Mouse (Mus musculus): ENCODE data around the gene Stx7. TPM values are rescaled to one million over a fixed set of nuclear protein-coding genes. Genes with fewer than 3 reads are reported as not detected.
"Not testable (repeated sequence)": the region's sequence is repeated elsewhere in the genome, so short reads cannot be mapped to it uniquely, and the experiment has no call there.

Gene Stx7
- total RNA-seq (2014; rRNA removed) (160 and 169 TPM in 2 replicates), polyA plus RNA-seq (2015; fragmentation: Nextera tagmentation; extraction: Ambion mirVana) (318 and 351 TPM in 2 replicates)

GRCm38 (mm10) chr10:24149135-24149781, at the start of gene Stx7:
Stx7 (plus strand) TSS chr10:24149302.
- peaks cover 4% of the 10 kb centered on the region; the same call in 1 of the 2 replicates for H3K36me3 ChIP-seq (ENCODE audit: insufficient read depth)
- 1% methylated on average over 40 of the region's 45 CpGs for WGBS
- peaks cover 13% of the 10 kb centered on the region for H3K4me1 ChIP-seq (ENCODE audit: insufficient read depth)
- peak within 1 kb of the TSS; percentile 58 for H3K4me2 ChIP-seq (ENCODE audit: low read depth)
- no peaks in the 10 kb centered on the region for H3K9me3 ChIP-seq (ENCODE audit: low read length)
- H3K4me3 ChIP-seq (ENCODE audit: low read depth, low read length) = peak within 1 kb of the TSS; percentile 83
- H3K27ac ChIP-seq (ENCODE audit: low read depth, low read length) = peak within 1 kb of the TSS; percentile 69
- H3K9ac ChIP-seq = peak within 1 kb of the TSS; percentile 90
- TF ChIP-seq CTCF (IDR thresholded peaks at IDR 0.05; ENCODE audit: low read depth) = no peak
- ATAC-seq (peak; percentile 99), DNase-seq (peak; percentile 96)
- no peaks in the 10 kb centered on the region for H3K27me3 ChIP-seq (ENCODE audit: insufficient read depth, low read length)

DNA sequence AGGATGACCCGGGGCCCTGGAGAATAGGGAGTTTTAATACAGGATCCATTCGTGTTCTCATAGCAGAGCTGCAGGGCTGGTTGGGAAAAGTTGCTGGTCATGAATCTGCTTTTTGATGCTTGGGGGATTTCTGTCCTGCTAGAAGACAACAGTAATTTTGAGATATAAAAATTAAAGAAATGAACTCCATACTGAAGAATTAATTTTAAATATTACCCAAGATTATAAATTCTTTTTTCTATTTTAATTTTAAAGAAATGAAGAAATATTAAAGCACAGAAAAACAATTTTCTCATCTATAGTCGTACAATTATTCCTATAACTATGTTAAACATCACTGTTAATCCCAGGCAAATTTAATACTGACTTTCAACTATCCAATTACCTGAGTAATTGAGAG, 47.3 kb upstream of the Stx7 start, which contains the start of gene Taar8c:
Taar8c (minus strand) TSS at position 101 of the 400 bp plus-strand sequence.
- H3K36me3 ChIP-seq (ENCODE audit: insufficient read depth); H3K27ac ChIP-seq (ENCODE audit: low read depth, low read length); H3K9ac ChIP-seq; H3K27me3 ChIP-seq (ENCODE audit: insufficient read depth, low read length); H3K9me3 ChIP-seq (ENCODE audit: low read length); ATAC-seq; H3K4me3 ChIP-seq (ENCODE audit: low read depth, low read length); H3K4me1 ChIP-seq (ENCODE audit: insufficient read depth); H3K4me2 ChIP-seq (ENCODE audit: low read depth); DNase-seq: not testable (repeated sequence)
- 90% methylated on average over 1 of the region's 3 CpGs for WGBS

DNA sequence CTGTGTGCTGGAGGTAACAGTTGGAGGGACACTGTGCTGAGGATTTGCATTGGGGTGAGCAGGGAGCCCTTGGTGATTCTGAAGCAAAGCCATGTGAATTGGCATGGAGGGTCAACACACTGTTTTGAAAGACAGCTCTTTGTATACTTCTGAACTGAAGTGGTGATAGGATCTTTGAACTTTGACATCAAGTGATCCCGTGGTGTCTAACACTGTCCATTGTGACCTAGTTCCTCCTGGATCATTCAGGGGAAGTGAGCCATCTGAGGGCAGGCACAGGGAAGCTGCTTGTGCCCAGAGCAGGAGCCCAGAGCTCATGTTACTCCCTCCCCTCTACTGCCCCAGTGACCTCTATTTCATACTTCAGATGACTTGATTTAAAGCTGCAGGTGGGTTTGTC, 45.8 kb upstream of the Stx7 start:
- 57% methylated on average over 1 of the region's 1 CpGs for WGBS
- not testable (repeated sequence) for H3K27me3 ChIP-seq (ENCODE audit: insufficient read depth, low read length); H3K36me3 ChIP-seq (ENCODE audit: insufficient read depth); H3K9ac ChIP-seq; DNase-seq; ATAC-seq; H3K27ac ChIP-seq (ENCODE audit: low read depth, low read length); H3K4me3 ChIP-seq (ENCODE audit: low read depth, low read length); H3K4me2 ChIP-seq (ENCODE audit: low read depth); H3K4me1 ChIP-seq (ENCODE audit: insufficient read depth); H3K9me3 ChIP-seq (ENCODE audit: low read length)

GRCm38 (mm10) chr10:24107747-24108146, 41.4 kb upstream of the Stx7 start:
- no peaks in the 10 kb centered on the region for H3K9me3 ChIP-seq (ENCODE audit: low read length)
- no peaks in the 10 kb centered on the region for H3K4me1 ChIP-seq (ENCODE audit: insufficient read depth)
- ATAC-seq = no peak
- no peaks in the 10 kb centered on the region for H3K27me3 ChIP-seq (ENCODE audit: insufficient read depth, low read length)
- no peak overlapping the region for H3K4me2 ChIP-seq (ENCODE audit: low read depth)
- H3K4me3 ChIP-seq (ENCODE audit: low read depth, low read length) = no peak overlapping the region
- 54% methylated on average over 5 of the region's 5 CpGs for WGBS
- no peak overlapping the region for H3K9ac ChIP-seq
- H3K36me3 ChIP-seq (ENCODE audit: insufficient read depth) = no peaks in the 10 kb centered on the region
- H3K27ac ChIP-seq (ENCODE audit: low read depth, low read length) = no peak overlapping the region
- no peak for TF ChIP-seq CTCF (IDR thresholded peaks at IDR 0.05; ENCODE audit: low read depth)
- DNase-seq = no peak

DNA sequence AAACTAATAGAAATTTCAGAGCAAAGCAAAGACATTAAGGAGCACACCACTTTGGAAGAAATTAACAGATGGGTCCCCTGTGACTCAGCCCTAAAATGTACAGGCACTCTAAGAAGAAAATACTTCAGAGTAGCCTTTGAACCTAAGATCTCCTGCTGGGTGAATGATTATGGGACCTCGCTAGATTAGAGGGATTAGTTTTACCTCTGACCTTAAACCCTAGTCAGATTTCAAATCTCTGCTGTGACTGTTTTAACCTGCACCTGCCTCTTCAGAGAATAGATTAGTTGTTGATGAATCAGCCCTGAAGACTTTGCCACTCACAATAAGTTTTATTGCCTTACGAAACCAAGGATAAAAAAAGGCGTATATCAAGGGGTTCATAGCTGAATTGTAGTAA, 40.9 kb upstream of the Stx7 start:
- H3K9ac ChIP-seq = no peak overlapping the region
- H3K27me3 ChIP-seq (ENCODE audit: insufficient read depth, low read length) = no peaks in the 10 kb centered on the region
- WGBS = 44% methylated on average over 3 of the region's 3 CpGs
- DNase-seq = no peak
- no peak overlapping the region for H3K27ac ChIP-seq (ENCODE audit: low read depth, low read length)
- no peaks in the 10 kb centered on the region for H3K36me3 ChIP-seq (ENCODE audit: insufficient read depth)
- H3K4me1 ChIP-seq (ENCODE audit: insufficient read depth) = no peaks in the 10 kb centered on the region
- no peak overlapping the region for H3K4me2 ChIP-seq (ENCODE audit: low read depth)
- no peak for TF ChIP-seq CTCF (IDR thresholded peaks at IDR 0.05; ENCODE audit: low read depth)
- H3K4me3 ChIP-seq (ENCODE audit: low read depth, low read length) = no peak overlapping the region
- no peaks in the 10 kb centered on the region for H3K9me3 ChIP-seq (ENCODE audit: low read length)
- ATAC-seq = no peak

DNA sequence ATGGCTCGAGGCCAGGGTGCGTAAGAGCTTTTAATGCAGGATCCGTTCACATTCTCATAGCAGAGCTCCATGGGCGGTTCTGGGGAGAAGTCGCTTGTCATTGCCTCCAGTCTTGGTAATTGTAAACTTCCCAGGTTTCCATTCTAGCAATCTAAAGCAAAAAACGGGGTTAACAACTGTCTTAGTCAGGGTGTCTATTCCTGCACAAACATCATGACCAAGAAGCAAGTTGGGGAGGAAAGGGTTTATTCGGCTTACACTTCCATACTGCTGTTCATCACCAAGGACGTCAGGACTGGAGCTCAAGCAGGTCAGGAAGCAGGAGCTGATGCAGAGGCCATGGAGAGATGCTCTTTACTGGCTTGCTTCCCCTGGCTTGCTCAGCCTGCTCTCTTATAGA, 39.7 kb upstream of the Stx7 start, which contains the start of gene Taar9:
Taar9 (minus strand) TSS at position 101 of the 400 bp plus-strand sequence.
- not testable (repeated sequence) for H3K27ac ChIP-seq (ENCODE audit: low read depth, low read length); ATAC-seq; H3K4me3 ChIP-seq (ENCODE audit: low read depth, low read length); H3K9ac ChIP-seq; H3K27me3 ChIP-seq (ENCODE audit: insufficient read depth, low read length); DNase-seq; H3K4me1 ChIP-seq (ENCODE audit: insufficient read depth); H3K9me3 ChIP-seq (ENCODE audit: low read length); H3K36me3 ChIP-seq (ENCODE audit: insufficient read depth); H3K4me2 ChIP-seq (ENCODE audit: low read depth)
- WGBS = 81% methylated on average over 8 of the region's 8 CpGs

DNA sequence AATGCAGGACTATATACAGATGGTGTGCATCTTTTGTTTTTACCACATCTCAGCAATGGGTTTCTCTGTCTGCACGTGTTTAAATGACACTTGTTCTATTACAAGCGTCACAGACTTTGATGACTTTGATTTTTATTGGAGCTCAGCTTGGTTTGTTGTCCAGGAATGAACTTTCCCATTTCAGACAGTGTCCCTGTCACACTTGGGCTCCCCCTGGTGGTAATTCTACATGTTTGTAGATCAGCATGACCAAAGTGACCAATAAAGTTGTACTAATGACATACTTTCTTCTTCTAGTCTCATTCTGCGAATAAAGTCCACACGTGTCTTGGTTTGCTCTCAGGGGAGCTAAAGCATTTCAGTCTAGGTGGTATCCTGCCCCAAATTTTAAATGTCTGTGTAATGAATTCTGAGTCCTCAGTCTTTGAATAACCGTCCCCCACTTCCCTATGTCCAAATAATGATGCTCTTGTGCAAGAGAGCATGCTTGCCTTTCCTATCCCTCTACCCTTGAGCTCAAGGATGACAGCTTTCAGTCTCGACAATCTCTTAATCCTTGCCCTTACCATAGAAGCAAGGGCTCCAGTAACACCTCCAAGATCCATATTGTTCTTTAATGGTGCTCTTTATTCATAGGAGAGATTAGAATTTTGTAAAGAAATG, 37.9 kb upstream of the Stx7 start:
- TF ChIP-seq CTCF (IDR thresholded peaks at IDR 0.05; ENCODE audit: low read depth) = peak; percentile 71
- Histone ChIP-seq H3K4me1 (ENCODE audit: insufficient read depth) (no peaks in the 10 kb centered on the region), H3K9me3 (ENCODE audit: low read length) (no peaks in the 10 kb centered on the region), H3K4me2 (ENCODE audit: low read depth) (no peak overlapping the region), H3K27ac (ENCODE audit: low read depth, low read length) (no peak overlapping the region), H3K9ac (no peak overlapping the region), H3K27me3 (ENCODE audit: insufficient read depth, low read length) (no peaks in the 10 kb centered on the region), H3K36me3 (ENCODE audit: insufficient read depth) (no peaks in the 10 kb centered on the region), H3K4me3 (ENCODE audit: low read depth, low read length) (no peak overlapping the region)
- no peak for ATAC-seq
- peak; percentile 44 for DNase-seq
- WGBS = 53% methylated on average over 6 of the region's 6 CpGs
